Mouse (Mus musculus): ENCODE results near the gene Dbi. TPM values are rescaled to one million over a fixed set of nuclear protein-coding genes. Genes with fewer than 3 reads are reported as not detected.

Gene Dbi
- 681 and 682 TPM in 2 replicates for polyA plus RNA-seq (2014; fragmentation: Nextera tagmentation; extraction: Ambion mirVana)

DNA sequence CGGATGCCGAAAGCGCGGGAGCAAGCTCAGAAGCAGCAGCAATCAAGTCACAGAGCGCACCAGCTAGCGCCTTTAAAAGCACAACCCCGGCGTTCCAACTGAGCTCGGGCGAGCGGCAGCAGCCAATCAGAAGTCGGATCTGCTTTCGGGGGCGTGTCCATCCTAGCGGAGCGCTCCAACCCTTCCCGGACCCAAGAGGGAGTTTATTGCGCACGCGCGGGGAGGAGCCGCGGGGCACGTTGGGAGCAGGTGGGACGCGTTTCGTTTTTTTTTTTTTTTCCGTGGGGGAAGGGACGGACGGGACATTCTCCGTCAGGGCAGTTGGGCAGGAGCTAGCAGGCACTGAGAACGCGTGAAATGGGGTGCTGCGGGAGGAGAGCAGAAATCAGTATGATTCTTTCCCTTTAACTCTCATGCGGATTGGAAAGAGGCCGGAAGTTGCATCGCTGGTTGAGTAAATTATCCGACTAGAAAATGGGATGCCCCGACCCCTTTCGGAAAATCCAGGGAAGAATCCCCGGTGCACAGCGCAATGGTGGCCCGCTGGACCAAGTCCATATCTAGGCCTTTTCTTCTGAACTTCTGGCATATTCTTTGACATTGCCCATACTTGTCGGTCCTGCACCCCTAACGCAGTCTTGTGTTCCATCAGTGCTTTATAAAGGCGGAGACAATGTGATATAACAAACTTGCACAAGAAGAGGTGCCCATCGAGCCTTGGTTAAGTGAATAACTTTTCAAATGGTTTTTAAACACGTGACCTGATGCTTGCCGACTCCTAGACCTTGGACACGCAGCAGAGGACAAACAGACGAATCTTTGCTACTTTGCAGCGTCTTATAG lies at the start of gene Dbi, which contains the start of gene 3110009E18Rik:
Gene Dbi, minus strand, starts transcription at position 110 of the 843 bp plus-strand sequence.
Gene 3110009E18Rik, plus strand, starts transcription at position 219 of the 843 bp plus-strand sequence.
- Histone ChIP-seq H3K9me3 (ENCODE audit: control insufficient read depth, low read length) (no peaks in the 10 kb centered on the region), H3K36me3 (ENCODE audit: control insufficient read depth, insufficient read depth, low read length) (peaks cover 4% of the 10 kb centered on the region), H3K27ac (replicated peaks; ENCODE audit: low read depth, low read length) (peak within 1 kb of the TSS; percentile 76), H3K4me3 (ENCODE audit: low read depth, low read length) (peak within 1 kb of the TSS; percentile 61), H3K4me2 (ENCODE audit: low read depth, severe bottlenecking) (peak within 1 kb of the TSS; percentile 85), H3K4me1 (ENCODE audit: control insufficient read depth, insufficient read depth, low read length) (peaks cover 7% of the 10 kb centered on the region), H3K9ac (ENCODE audit: low read length) (peak within 1 kb of the TSS; percentile 60), H3K27me3 (ENCODE audit: control insufficient read depth, insufficient read depth, low read length) (no peaks in the 10 kb centered on the region)
- WGBS = 2% methylated on average over 52 of the region's 52 CpGs
- peak; percentile 98 for DNase-seq (ENCODE audit: low spot score)
- peak; percentile 91 for ATAC-seq (ENCODE audit: insufficient number of reproducible peaks, low FRiP score, low TSS enrichment, low read depth)

GRCm38 (mm10) chr1:120170307-120170706 lies 49.4 kb upstream of the Dbi start:
- Histone ChIP-seq H3K9ac (ENCODE audit: low read length) (no peak overlapping the region), H3K27me3 (ENCODE audit: control insufficient read depth, insufficient read depth, low read length) (no peaks in the 10 kb centered on the region), H3K36me3 (ENCODE audit: control insufficient read depth, insufficient read depth, low read length) (no peaks in the 10 kb centered on the region), H3K4me2 (ENCODE audit: low read depth, severe bottlenecking) (no peak overlapping the region), H3K9me3 (ENCODE audit: control insufficient read depth, low read length) (no peaks in the 10 kb centered on the region), H3K27ac (replicated peaks; ENCODE audit: low read depth, low read length) (no peak overlapping the region), H3K4me3 (ENCODE audit: low read depth, low read length) (no peak overlapping the region), H3K4me1 (ENCODE audit: control insufficient read depth, insufficient read depth, low read length) (no peaks in the 10 kb centered on the region)
- 84% methylated on average over 7 of the region's 7 CpGs for WGBS
- no peak for ATAC-seq (ENCODE audit: insufficient number of reproducible peaks, low FRiP score, low TSS enrichment, low read depth)
- DNase-seq (ENCODE audit: low spot score) = no peak

DNA sequence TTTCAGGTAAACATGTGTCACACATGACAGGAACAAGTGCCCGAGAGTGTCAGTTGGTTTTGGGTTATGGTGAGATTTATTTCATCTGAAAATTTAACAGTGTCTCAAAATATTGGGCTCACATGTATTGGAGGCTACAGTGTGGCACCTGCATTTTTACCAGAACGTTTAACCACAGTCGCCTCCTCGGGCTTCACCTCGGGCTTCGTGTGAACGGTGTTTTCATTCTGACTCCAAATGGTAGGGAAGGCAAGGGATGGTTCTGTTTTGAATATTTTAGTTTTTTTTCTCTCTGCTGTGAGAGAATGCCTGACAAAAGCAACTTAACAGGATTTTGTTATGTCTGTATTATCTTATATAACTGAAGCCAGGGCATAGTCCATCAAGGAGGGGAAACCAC lies 47.8 kb upstream of the Dbi start:
- no peaks in the 10 kb centered on the region for H3K4me1 ChIP-seq (ENCODE audit: control insufficient read depth, insufficient read depth, low read length)
- WGBS = 89% methylated on average over 7 of the region's 7 CpGs
- ATAC-seq (ENCODE audit: insufficient number of reproducible peaks, low FRiP score, low TSS enrichment, low read depth) (no peak), DNase-seq (ENCODE audit: low spot score) (no peak)
- no peak overlapping the region for H3K27ac ChIP-seq (replicated peaks; ENCODE audit: low read depth, low read length)
- H3K27me3 ChIP-seq (ENCODE audit: control insufficient read depth, insufficient read depth, low read length) = no peaks in the 10 kb centered on the region
- H3K4me3 ChIP-seq (ENCODE audit: low read depth, low read length) = no peak overlapping the region
- no peaks in the 10 kb centered on the region for H3K9me3 ChIP-seq (ENCODE audit: control insufficient read depth, low read length)
- H3K4me2 ChIP-seq (ENCODE audit: low read depth, severe bottlenecking) = no peak overlapping the region
- H3K36me3 ChIP-seq (ENCODE audit: control insufficient read depth, insufficient read depth, low read length) = no peaks in the 10 kb centered on the region
- H3K9ac ChIP-seq (ENCODE audit: low read length) = no peak overlapping the region

DNA sequence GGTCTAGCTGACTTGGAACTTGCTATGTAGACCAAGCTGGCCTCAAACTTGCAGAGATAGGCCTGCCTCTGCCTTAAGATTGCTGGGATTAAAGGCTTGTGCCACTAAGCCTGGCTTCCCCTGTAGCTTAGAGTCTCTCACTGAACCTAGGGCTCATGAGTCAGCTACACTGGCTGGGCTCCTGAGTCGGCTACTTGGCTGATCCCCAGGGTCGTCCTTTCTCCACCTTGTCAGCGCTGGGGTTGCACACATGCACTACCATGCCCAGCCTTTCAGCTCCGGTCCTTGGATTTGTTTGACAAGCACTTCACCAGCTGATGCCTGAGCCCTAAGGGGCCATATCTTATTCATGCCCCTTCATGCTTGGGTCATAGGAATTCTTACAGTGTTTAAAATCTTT lies 47.1 kb upstream of the Dbi start:
- Histone ChIP-seq H3K4me1 (ENCODE audit: control insufficient read depth, insufficient read depth, low read length) (no peaks in the 10 kb centered on the region), H3K27me3 (ENCODE audit: control insufficient read depth, insufficient read depth, low read length) (no peaks in the 10 kb centered on the region), H3K4me2 (ENCODE audit: low read depth, severe bottlenecking) (no peak overlapping the region), H3K9ac (ENCODE audit: low read length) (no peak overlapping the region), H3K4me3 (ENCODE audit: low read depth, low read length) (no peak overlapping the region), H3K27ac (replicated peaks; ENCODE audit: low read depth, low read length) (no peak overlapping the region), H3K9me3 (ENCODE audit: control insufficient read depth, low read length) (no peaks in the 10 kb centered on the region), H3K36me3 (ENCODE audit: control insufficient read depth, insufficient read depth, low read length) (no peaks in the 10 kb centered on the region)
- 82% methylated on average over 4 of the region's 4 CpGs for WGBS
- DNase-seq (ENCODE audit: low spot score) (no peak), ATAC-seq (ENCODE audit: insufficient number of reproducible peaks, low FRiP score, low TSS enrichment, low read depth) (no peak)

- Histone ChIP-seq H3K27me3 (ENCODE audit: control insufficient read depth, insufficient read depth, low read length) (no peaks in the 10 kb centered on the region), H3K4me2 (ENCODE audit: low read depth, severe bottlenecking) (no peak overlapping the region), H3K36me3 (ENCODE audit: control insufficient read depth, insufficient read depth, low read length) (no peaks in the 10 kb centered on the region), H3K27ac (replicated peaks; ENCODE audit: low read depth, low read length) (no peak overlapping the region), H3K4me3 (ENCODE audit: low read depth, low read length) (no peak overlapping the region), H3K9me3 (ENCODE audit: control insufficient read depth, low read length) (no peaks in the 10 kb centered on the region), H3K4me1 (ENCODE audit: control insufficient read depth, insufficient read depth, low read length) (peaks cover 4% of the 10 kb centered on the region; the same call in 1 of the 2 replicates), H3K9ac (ENCODE audit: low read length) (no peak overlapping the region)
- ATAC-seq (ENCODE audit: insufficient number of reproducible peaks, low FRiP score, low TSS enrichment, low read depth) (no peak), DNase-seq (ENCODE audit: low spot score) (no peak)
- 46% methylated on average over 1 of the region's 1 CpGs for WGBS
Measured at GRCm38 (mm10) chr1:120162616-120163015, 41.7 kb upstream of the Dbi start.

- 93% methylated on average over 5 of the region's 5 CpGs for WGBS
Measured at GRCm38 (mm10) chr1:120161502-120161901, 40.6 kb upstream of the Dbi start.

DNA sequence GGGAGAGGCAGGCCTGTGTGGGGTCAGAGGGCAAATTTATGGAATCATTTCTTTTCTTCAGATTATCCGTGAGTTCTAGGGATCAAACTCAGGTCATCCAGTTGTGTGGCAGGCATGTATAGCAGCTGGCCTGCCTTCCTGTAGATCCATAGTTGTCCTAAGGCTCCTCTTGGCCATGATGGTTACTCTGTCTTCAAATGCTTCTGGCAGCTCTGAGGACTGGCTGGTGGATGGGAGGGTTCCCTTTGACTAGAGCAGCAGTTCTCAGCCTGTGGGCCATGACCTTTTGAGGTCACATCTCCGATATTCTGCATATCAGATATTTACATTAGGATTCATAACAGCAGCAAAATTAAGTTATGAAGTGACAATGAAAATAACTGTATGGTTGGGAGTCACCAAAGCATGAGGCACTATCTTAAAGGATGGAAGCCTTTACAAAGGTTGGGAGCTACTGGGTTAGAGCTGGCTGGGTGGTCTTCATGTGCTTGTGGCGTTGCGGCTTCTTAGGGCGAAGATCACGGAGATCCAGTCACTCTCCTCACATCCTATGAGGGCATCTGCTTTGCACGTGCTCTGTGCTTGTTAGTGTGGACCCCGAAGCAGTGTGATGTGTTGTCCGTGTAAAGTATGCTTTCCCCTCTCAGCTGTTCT lies 37.7 kb upstream of the Dbi start:
- H3K27ac ChIP-seq (replicated peaks; ENCODE audit: low read depth, low read length) = no peak overlapping the region
- no peaks in the 10 kb centered on the region for H3K9me3 ChIP-seq (ENCODE audit: control insufficient read depth, low read length)
- no peak for ATAC-seq (ENCODE audit: insufficient number of reproducible peaks, low FRiP score, low TSS enrichment, low read depth)
- WGBS = 87% methylated on average over 9 of the region's 9 CpGs
- H3K4me1 ChIP-seq (ENCODE audit: control insufficient read depth, insufficient read depth, low read length) = peaks cover 4% of the 10 kb centered on the region; the same call in 1 of the 2 replicates
- H3K27me3 ChIP-seq (ENCODE audit: control insufficient read depth, insufficient read depth, low read length) = no peaks in the 10 kb centered on the region
- H3K36me3 ChIP-seq (ENCODE audit: control insufficient read depth, insufficient read depth, low read length) = no peaks in the 10 kb centered on the region
- no peak overlapping the region for H3K4me2 ChIP-seq (ENCODE audit: low read depth, severe bottlenecking)
- no peak overlapping the region for H3K4me3 ChIP-seq (ENCODE audit: low read depth, low read length)
- DNase-seq (ENCODE audit: low spot score) = no peak
- no peak overlapping the region for H3K9ac ChIP-seq (ENCODE audit: low read length)

More at GRCm38 (mm10) chr1:120161502-120161901, 40.6 kb upstream of the Dbi start:
- no peak for DNase-seq (ENCODE audit: low spot score)
- H3K4me1 ChIP-seq (ENCODE audit: control insufficient read depth, insufficient read depth, low read length) = peaks cover 4% of the 10 kb centered on the region; the same call in 1 of the 2 replicates
- no peak overlapping the region for H3K4me2 ChIP-seq (ENCODE audit: low read depth, severe bottlenecking)
- no peaks in the 10 kb centered on the region for H3K9me3 ChIP-seq (ENCODE audit: control insufficient read depth, low read length)
- no peaks in the 10 kb centered on the region for H3K27me3 ChIP-seq (ENCODE audit: control insufficient read depth, insufficient read depth, low read length)
- no peaks in the 10 kb centered on the region for H3K36me3 ChIP-seq (ENCODE audit: control insufficient read depth, insufficient read depth, low read length)
- no peak overlapping the region for H3K9ac ChIP-seq (ENCODE audit: low read length)
- H3K4me3 ChIP-seq (ENCODE audit: low read depth, low read length) = no peak overlapping the region
- no peak for ATAC-seq (ENCODE audit: insufficient number of reproducible peaks, low FRiP score, low TSS enrichment, low read depth)
- no peak overlapping the region for H3K27ac ChIP-seq (replicated peaks; ENCODE audit: low read depth, low read length)

DNA sequence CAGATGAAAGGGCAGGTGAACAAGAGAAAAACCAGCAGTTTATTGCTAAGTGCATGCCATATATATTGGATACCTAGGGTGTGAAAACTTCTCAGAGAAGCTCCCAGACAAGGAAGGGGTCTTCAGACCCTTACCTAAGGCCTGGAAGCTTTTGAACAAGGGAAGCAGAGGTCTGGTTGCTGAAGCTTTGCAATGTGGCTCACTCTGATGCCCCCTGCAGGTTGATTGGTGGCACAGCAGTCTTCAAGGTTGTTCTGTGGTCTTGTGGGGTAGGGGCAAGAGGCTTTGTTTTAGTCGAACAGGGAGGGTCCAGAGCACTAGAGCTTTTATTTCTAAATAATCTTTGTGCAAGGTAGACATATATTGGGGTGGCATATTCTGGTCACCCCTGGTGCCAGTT lies 34.4 kb upstream of the Dbi start:
- no peak; the same call in 1 of the 2 replicates for ATAC-seq (ENCODE audit: insufficient number of reproducible peaks, low FRiP score, low TSS enrichment, low read depth)
- peak; percentile 51 for DNase-seq (ENCODE audit: low spot score)
- Histone ChIP-seq H3K4me1 (ENCODE audit: control insufficient read depth, insufficient read depth, low read length) (peaks cover 4% of the 10 kb centered on the region; the same call in 1 of the 2 replicates), H3K9me3 (ENCODE audit: control insufficient read depth, low read length) (no peaks in the 10 kb centered on the region), H3K27ac (replicated peaks; ENCODE audit: low read depth, low read length) (no peak overlapping the region), H3K9ac (ENCODE audit: low read length) (no peak overlapping the region), H3K4me2 (ENCODE audit: low read depth, severe bottlenecking) (no peak overlapping the region), H3K27me3 (ENCODE audit: control insufficient read depth, insufficient read depth, low read length) (no peaks in the 10 kb centered on the region), H3K36me3 (ENCODE audit: control insufficient read depth, insufficient read depth, low read length) (no peaks in the 10 kb centered on the region), H3K4me3 (ENCODE audit: low read depth, low read length) (no peak overlapping the region)
- WGBS = 37% methylated on average over 1 of the region's 1 CpGs

Data from limb, embryonic 11.5 days (tissue).